Mouse (Mus musculus) common myeloid progenitor, adult 5-6 weeks (primary cell): ENCODE results near the gene Evx1. TPM values are rescaled to one million over a fixed set of nuclear protein-coding genes. Genes with fewer than 3 reads are reported as not detected.
A peak's percentile ranks its signal among the peaks of the same experiment; 100 is the strongest.

Experiments
- ATAC-seq: replicated peaks from 2 replicates; pipeline ENCODE4 v1.8.0; 2016; ENCODE audit warnings: low read depth, mild to moderate bottlenecking, moderate TSS enrichment, inconsistent platforms; ENCODE audit not compliant: poor library complexity, severe bottlenecking
- total RNA-seq: library from RNA; stranded (forward); fragments of 200-1000, 187-1606 nt; gene quantifications from 2 replicates; pipeline ENCODE4 v1.2.3, GENCODE M21; 2017

Evx1 gene
- total RNA-seq, 1 experiment from 2014 or later: not detected

DNA sequence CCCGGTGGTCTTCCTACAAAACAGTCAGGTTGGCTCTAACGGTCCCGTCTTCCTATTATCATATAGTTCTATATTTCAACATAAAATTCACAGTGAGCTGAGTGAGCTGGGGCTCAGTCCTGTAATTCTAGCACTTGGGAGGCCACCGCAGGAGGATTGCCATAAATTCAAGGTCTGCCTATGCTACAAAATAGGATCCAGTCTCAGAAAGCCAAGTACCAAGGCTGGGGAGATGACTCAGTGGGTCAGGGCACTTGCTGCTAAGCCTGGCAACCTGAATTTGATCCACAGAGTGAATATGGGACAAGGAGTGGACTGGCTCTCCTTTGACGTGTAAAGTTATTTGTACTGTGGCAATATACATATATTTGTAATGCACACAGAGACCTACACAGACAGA is 29.4 kb upstream of the Evx1 start:
- ATAC-seq: no peak

DNA sequence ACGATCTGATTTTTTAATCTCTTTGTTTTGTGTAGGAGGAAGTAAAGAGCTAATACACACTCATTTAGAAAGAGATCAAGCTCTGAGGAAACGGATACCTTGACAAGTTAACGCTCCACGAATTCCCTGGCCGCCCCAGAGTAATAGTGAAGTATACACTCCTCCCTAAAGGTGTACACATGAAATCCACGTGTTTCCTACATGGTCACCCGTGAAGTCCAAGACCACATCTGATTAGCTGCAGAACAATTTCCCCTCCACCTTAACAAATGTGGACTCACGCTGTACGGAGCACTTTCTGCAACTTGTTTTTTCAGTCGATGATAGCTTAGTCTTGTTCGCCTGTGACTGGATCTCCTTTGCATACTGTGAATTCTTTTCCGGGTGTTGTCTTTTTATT is 23.1 kb upstream of the Evx1 start:
- ATAC-seq: no peak

- peak; percentile 74 for ATAC-seq
Observed at GRCm38 (mm10) chr6:52291021-52291860, 22.1 kb upstream of the Evx1 start.

- ATAC-seq: no peak
Observed at GRCm38 (mm10) chr6:52292328-52292727, 21.0 kb upstream of the Evx1 start.

GRCm38 (mm10) chr6:52294616-52295015 is 18.7 kb upstream of the Evx1 start:
- no peak for ATAC-seq

DNA sequence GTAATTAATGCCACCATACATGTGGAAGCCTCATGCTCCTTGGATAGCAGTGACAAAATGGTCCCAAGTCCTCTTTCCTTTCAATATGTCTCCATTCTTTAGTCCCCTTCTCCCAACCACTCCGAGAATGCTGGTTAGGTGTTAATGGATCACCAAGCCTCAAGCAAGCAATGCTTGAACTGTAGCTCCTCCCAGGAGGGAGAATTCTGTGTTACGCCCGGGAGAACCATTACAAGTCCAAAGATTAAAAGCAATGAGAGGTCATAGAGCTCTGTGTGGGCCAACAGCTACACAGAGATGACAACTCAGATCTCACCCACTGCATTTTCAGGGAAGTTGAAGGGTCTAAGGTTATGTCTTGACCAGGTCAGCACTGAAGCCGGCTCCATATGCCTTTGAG is 14.8 kb upstream of the Evx1 start:
- ATAC-seq: no peak

DNA sequence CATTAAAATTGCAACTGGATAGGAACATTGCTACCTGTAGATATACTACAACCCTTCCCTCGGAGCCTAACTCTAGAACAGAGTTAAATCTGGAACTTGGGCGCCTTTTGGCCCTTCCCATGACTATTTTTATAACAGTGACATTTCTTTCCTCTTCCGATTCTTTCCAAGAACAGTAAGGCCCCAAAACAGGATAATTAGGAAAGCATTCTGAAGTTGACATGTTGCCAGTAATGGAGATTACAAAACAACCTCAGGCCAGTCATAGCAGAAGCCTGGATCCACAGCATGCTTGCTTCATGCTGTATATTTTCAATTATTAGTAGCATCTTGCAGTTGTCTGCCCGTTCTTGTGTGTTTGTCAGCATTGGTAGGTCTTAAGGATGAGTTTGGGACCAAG is 12.5 kb upstream of the Evx1 start:
- ATAC-seq: no peak

DNA sequence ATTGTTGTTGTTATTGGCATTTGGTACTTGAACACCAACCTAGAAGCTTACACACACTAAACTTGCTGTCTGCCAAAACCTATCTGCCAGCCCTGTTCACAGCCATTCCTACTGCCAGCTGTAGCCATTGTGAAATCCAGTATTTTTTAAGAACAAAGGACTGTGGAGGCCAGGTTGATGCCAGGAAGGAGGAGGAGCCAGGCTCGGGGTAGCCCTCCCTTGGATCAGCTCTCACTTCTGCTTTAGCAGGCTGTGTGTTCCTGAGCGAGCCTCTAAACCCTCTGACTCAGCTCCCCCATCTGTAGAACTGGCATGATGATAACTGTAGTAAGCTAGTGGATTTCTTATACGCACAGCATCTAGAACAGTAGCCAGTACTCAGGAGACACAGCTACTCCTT is 9.9 kb upstream of the Evx1 start:
- peak; percentile 82 for ATAC-seq

DNA sequence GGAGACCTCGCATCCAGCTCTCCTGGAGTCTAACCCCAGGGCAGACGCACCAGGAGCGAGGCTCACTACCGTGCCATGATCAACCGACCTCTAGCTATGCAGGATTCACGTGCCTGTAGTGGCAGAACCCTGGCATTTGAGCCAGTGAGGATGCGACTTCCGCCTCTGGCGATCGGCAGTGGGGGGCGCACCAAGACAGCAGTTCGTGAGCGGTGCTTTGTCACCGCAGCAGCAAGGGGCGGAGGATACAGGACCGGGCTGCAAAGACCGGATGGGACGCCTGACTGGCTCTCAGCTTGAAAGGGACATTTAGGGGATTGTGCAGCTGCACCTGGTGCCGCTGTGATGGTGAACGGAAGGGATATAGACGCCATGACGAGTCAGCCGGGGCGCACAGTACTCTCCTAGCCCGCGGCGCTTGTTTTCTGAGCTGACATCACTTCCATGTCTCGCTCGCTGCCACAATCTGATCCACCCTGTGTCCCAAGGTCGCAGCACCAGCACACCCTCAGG is 7.4 kb upstream of the Evx1 start:
- peak; percentile 85 for ATAC-seq

- ATAC-seq: no peak
Observed at GRCm38 (mm10) chr6:52309766-52310165, 3.5 kb upstream of the Evx1 start.

DNA sequence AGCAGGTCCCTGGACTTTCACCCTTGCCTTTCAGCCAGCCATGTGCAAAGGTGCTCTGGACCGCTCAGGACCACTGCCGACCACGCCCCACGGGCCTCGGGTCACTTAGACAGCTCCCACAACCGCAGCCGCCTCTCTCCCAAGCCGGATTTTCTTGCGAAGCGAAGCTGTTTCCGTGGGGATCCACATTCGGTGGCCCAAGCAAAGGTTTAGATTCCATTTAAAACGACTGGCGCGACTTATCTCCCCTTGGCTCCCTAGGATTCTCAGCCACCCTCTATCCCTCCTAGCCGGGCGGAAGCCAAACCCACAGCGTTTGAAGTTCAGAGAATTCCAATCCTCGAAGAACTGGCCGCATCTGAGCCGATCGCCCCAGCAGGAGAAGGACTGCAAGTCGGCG is 2.9 kb upstream of the Evx1 start:
- ATAC-seq: no peak

- no peak for ATAC-seq
Observed at GRCm38 (mm10) chr6:52311661-52312557, 1.4 kb upstream of the Evx1 start.

DNA sequence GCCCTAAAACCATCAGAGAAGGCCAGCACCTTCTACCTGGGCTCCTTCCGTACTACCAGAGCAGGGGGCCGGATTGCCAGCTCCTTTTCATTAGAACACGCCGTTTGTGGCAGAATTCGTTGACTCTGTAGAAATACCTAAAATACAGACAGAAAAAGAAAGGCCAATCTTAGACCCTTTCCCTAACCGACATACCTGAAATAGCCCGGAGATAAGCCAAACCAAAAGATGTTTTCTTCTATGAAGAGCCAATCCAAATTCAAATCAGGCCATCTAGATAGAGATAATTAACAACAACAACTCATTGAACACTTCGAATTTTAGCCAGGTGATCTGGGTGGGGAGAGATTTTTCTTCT is 761 bp upstream of the Evx1 start:
- no peak for ATAC-seq

- ATAC-seq: no peak
Observed at GRCm38 (mm10) chr6:52314304-52315100, 1.2 kb downstream of the Evx1 start.

DNA sequence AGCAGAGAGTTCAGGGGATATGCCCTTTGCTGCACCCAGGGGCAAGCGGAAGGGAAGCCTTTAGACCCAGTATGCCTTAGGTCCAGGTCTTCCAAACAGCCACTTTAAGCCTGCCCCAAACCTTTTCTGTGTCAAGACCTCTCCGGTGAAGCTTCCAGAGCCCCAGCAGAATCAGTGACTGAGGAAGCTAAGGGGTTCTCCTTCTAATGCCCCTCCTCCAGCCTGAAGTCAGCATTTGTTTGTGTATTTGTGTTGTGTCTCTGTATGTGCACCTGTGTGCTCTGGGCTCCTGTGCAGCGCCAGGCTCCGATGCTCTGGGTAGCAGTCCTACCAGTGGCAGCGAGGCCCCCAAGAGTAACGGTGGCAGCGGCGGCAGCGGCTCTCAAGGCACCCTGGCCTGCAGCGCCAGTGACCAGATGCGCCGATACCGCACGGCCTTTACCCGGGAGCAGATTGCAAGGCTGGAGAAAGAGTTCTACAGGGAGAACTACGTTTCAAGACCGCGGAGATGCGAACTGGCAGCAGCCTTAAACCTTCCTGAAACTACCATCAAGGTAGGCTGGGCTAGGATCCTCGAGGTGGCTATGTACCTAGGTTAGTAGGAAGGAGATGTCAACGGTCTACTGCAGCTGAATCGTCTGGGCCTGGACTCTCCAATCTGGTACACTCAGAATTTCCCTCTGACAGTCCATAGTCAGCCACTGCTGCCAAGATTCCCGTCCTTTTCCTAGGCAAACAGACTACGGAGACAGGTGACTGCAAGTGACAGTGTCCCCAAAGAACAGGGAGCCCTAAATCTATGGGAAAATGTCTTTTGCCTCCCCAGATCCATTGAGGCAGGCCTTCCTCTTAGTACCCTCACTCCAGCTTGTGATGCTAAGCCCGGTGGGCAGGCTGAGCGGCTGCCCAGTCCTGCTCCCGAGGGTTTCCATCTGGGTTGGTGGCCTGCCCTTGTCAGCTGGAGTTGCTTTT is 2.4 kb downstream of the Evx1 start:
- ATAC-seq: no peak

GRCm38 (mm10) chr6:52316413-52317184 is 3.3 kb downstream of the Evx1 start:
- ATAC-seq: no peak

- no peak for ATAC-seq
Observed at GRCm38 (mm10) chr6:52317461-52318180, 4.3 kb downstream of the Evx1 start.

DNA sequence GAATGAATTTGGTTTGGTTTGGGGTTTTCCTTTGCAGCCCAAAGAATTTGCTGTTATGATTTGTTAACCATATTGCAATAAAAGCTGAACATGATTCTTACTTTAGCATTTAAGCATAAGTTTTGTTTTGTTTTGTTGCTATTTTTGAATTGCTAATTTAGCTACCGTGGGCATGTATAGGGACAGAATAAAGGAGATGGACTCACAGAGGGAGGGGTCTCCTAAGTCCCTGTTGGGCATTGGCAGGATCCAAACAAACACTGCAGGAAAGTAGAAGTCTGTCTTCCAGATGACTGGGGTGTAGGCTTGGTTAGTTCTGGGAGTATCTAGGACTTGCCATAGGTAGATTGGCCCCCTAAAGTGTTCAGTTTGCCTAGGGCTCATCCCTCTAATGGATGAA is 5.0 kb downstream of the Evx1 start:
- no peak for ATAC-seq
